Mouse (Mus musculus) stomach, postnatal 0 days (tissue): ENCODE measurements around the gene Pygo2.

Source experiments
- CTCF ChIP-seq: IDR thresholded peaks from 2 replicates; pipeline ENCODE4 v1.5.1; 2016; ENCODE audit warnings: antibody characterized with exemption, low read depth, mild to moderate bottlenecking, moderate library complexity
- EP300 ChIP-seq: optimal IDR thresholded peaks from 2 replicates; pipeline ENCODE3; 2016; ENCODE audit warnings: antibody characterized with exemption

DNA sequence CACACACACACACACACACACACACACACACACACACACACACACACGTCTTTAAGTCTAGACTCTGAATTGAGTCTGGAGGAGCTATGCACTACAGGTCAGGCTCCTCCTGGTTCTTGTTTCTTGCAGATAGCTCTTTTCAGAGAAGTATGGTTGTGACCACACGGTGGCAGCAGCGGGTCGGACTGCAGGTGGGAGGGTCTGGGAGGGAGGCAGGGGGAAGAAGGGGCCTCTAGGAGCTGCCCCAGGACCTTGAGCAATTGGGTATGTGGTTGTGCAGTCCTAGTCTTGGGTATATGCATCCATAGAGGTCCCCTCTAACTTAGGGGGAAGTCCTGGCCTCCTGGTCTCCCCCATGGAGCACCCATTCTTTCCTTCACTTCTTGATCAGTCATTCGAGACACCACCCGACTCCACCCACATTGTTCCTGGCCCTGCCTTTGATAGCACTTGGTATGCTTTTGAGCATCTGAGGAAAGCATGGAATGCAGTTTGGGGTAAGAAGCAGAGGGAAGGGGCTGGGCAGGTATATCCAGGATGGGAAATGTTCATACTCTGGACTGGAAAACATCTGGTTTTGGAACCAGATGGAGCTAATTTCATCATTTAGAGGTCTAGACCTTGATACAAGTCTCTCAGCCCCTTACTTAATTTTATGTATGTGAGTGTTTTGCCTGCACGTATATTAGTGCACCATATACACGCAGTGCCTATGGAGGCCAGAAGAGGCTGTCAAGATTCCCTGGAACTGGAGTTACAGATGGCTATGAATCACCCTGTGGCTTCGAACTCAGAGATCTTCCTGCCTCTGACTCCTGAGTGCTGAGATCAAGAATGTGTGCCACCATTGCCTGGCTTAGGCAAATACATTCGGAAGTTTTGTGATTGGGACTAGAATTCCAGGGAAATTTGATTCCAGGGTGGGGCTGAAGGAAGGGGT lies 27.0 kb downstream of the Pygo2 start:
- TF ChIP-seq CTCF (peak; percentile 84), EP300 (no peak)
